Mouse (Mus musculus): ENCODE measurements around the gene Tnfrsf1a. TPM values are rescaled to one million over a fixed set of nuclear protein-coding genes. Genes with fewer than 3 reads are reported as not detected.

Tnfrsf1a gene
- polyA plus RNA-seq, 1 experiment from 2014 or later = 51.9 TPM

GRCm38 (mm10) chr6:125357334-125357733, 8.2 kb downstream of the Tnfrsf1a start:
- Histone ChIP-seq H3K9ac (no peak overlapping the region), H3K4me3 (no peak overlapping the region), H3K27me3 (peaks cover 16% of the 10 kb centered on the region; the same call in 1 of the 2 replicates), H3K27ac (no peak overlapping the region), H3K4me1 (peaks cover 37% of the 10 kb centered on the region), H3K36me3 (peaks cover 48% of the 10 kb centered on the region), H3K9me3 (no peaks in the 10 kb centered on the region), H3K4me2 (replicated peaks) (no peak overlapping the region)
- WGBS = 89% methylated on average over 15 of the region's 15 CpGs
- ATAC-seq (ENCODE audit: insufficient number of reproducible peaks, insufficient read depth, low FRiP score, low TSS enrichment) = no peak

GRCm38 (mm10) chr6:125359999-125360398, 10.8 kb downstream of the Tnfrsf1a start:
- WGBS = 54% methylated on average over 9 of the region's 9 CpGs
- peaks cover 51% of the 10 kb centered on the region for H3K36me3 ChIP-seq
- no peak overlapping the region for H3K9ac ChIP-seq
- no peaks in the 10 kb centered on the region for H3K9me3 ChIP-seq
- H3K4me2 ChIP-seq (replicated peaks) = no peak overlapping the region
- peaks cover 29% of the 10 kb centered on the region; the same call in 1 of the 2 replicates for H3K27me3 ChIP-seq
- H3K4me1 ChIP-seq = peaks cover 42% of the 10 kb centered on the region
- H3K4me3 ChIP-seq = no peak overlapping the region
- no peak overlapping the region for H3K27ac ChIP-seq
- ATAC-seq (ENCODE audit: insufficient number of reproducible peaks, insufficient read depth, low FRiP score, low TSS enrichment) = no peak

GRCm38 (mm10) chr6:125360846-125361245, 11.7 kb downstream of the Tnfrsf1a start:
- H3K27me3 ChIP-seq = peaks cover 29% of the 10 kb centered on the region; the same call in 1 of the 2 replicates
- H3K9ac ChIP-seq = no peak overlapping the region
- H3K4me2 ChIP-seq (replicated peaks) = 0 out of 2 replicates have a peak overlapping the region, but pooled peaks have one; percentile 1
- H3K4me1 ChIP-seq = peaks cover 33% of the 10 kb centered on the region
- H3K36me3 ChIP-seq = peaks cover 51% of the 10 kb centered on the region
- H3K9me3 ChIP-seq = no peaks in the 10 kb centered on the region
- no peak for ATAC-seq (ENCODE audit: insufficient number of reproducible peaks, insufficient read depth, low FRiP score, low TSS enrichment)
- H3K4me3 ChIP-seq = no peak overlapping the region
- 64% methylated on average over 9 of the region's 9 CpGs for WGBS
- no peak overlapping the region for H3K27ac ChIP-seq

- H3K4me2 ChIP-seq (replicated peaks) = 0 out of 2 replicates have a peak overlapping the region, but pooled peaks have one; percentile 1
- no peak overlapping the region for H3K4me3 ChIP-seq
- no peak overlapping the region for H3K9ac ChIP-seq
- no peak overlapping the region for H3K27ac ChIP-seq
- H3K36me3 ChIP-seq = peaks cover 51% of the 10 kb centered on the region
- no peaks in the 10 kb centered on the region for H3K9me3 ChIP-seq
- WGBS = 41% methylated on average over 38 of the region's 38 CpGs
- no peak for ATAC-seq (ENCODE audit: insufficient number of reproducible peaks, insufficient read depth, low FRiP score, low TSS enrichment)
- peaks cover 25% of the 10 kb centered on the region for H3K4me1 ChIP-seq
- H3K27me3 ChIP-seq = peaks cover 29% of the 10 kb centered on the region; the same call in 1 of the 2 replicates
These were observed 12.5 kb downstream of the Tnfrsf1a start for GRCm38 (mm10) chr6:125361467-125362291.

- Histone ChIP-seq H3K9me3 (no peaks in the 10 kb centered on the region), H3K27ac (no peak overlapping the region), H3K4me3 (no peak overlapping the region), H3K9ac (no peak overlapping the region), H3K4me1 (peaks cover 30% of the 10 kb centered on the region), H3K36me3 (peaks cover 41% of the 10 kb centered on the region), H3K4me2 (replicated peaks) (peak overlapping the region; percentile 38), H3K27me3 (peaks cover 29% of the 10 kb centered on the region; the same call in 1 of the 2 replicates)
- WGBS = 16% methylated on average over 15 of the region's 15 CpGs
- ATAC-seq (ENCODE audit: insufficient number of reproducible peaks, insufficient read depth, low FRiP score, low TSS enrichment) = no peak
These were observed 13.9 kb downstream of the Tnfrsf1a start for GRCm38 (mm10) chr6:125363021-125363420.

- Histone ChIP-seq H3K9ac (no peak overlapping the region), H3K27me3 (peaks cover 29% of the 10 kb centered on the region; the same call in 1 of the 2 replicates), H3K27ac (no peak overlapping the region), H3K4me2 (replicated peaks) (peak overlapping the region; percentile 38), H3K9me3 (no peaks in the 10 kb centered on the region), H3K4me3 (0 out of 2 replicates have a peak overlapping the region, but pooled peaks have one; percentile 9), H3K4me1 (peaks cover 33% of the 10 kb centered on the region), H3K36me3 (peaks cover 35% of the 10 kb centered on the region)
- ATAC-seq (ENCODE audit: insufficient number of reproducible peaks, insufficient read depth, low FRiP score, low TSS enrichment) = no peak
- WGBS = 9% methylated on average over 23 of the region's 23 CpGs
These were observed 14.5 kb downstream of the Tnfrsf1a start for GRCm38 (mm10) chr6:125363451-125364242.

- H3K4me2 ChIP-seq (replicated peaks) = no peak overlapping the region
- H3K9ac ChIP-seq = no peak overlapping the region
- 4% methylated on average over 8 of the region's 8 CpGs for WGBS
- H3K4me3 ChIP-seq = no peak overlapping the region
- peaks cover 29% of the 10 kb centered on the region; the same call in 1 of the 2 replicates for H3K27me3 ChIP-seq
- peaks cover 33% of the 10 kb centered on the region for H3K4me1 ChIP-seq
- H3K9me3 ChIP-seq = no peaks in the 10 kb centered on the region
- peaks cover 28% of the 10 kb centered on the region for H3K36me3 ChIP-seq
- no peak overlapping the region for H3K27ac ChIP-seq
- ATAC-seq (ENCODE audit: insufficient number of reproducible peaks, insufficient read depth, low FRiP score, low TSS enrichment) = no peak
These were observed 15.3 kb downstream of the Tnfrsf1a start for GRCm38 (mm10) chr6:125364448-125364847.

- Histone ChIP-seq H3K4me2 (replicated peaks) (no peak overlapping the region), H3K9ac (no peak overlapping the region), H3K4me3 (no peak overlapping the region), H3K27ac (no peak overlapping the region), H3K27me3 (peaks cover 27% of the 10 kb centered on the region; the same call in 1 of the 2 replicates), H3K36me3 (peaks cover 20% of the 10 kb centered on the region), H3K9me3 (no peaks in the 10 kb centered on the region), H3K4me1 (peaks cover 33% of the 10 kb centered on the region)
- WGBS = 85% methylated on average over 5 of the region's 5 CpGs
- no peak for ATAC-seq (ENCODE audit: insufficient number of reproducible peaks, insufficient read depth, low FRiP score, low TSS enrichment)
These were observed 16.4 kb downstream of the Tnfrsf1a start for GRCm38 (mm10) chr6:125365522-125365921.

GRCm38 (mm10) chr6:125366133-125366532, 17.0 kb downstream of the Tnfrsf1a start:
- ATAC-seq (ENCODE audit: insufficient number of reproducible peaks, insufficient read depth, low FRiP score, low TSS enrichment) = no peak
- peaks cover 33% of the 10 kb centered on the region for H3K4me1 ChIP-seq
- no peak overlapping the region for H3K4me2 ChIP-seq (replicated peaks)
- H3K27ac ChIP-seq = no peak overlapping the region
- no peaks in the 10 kb centered on the region for H3K9me3 ChIP-seq
- 72% methylated on average over 1 of the region's 1 CpGs for WGBS
- H3K4me3 ChIP-seq = no peak overlapping the region
- peaks cover 13% of the 10 kb centered on the region for H3K36me3 ChIP-seq
- peaks cover 24% of the 10 kb centered on the region; the same call in 1 of the 2 replicates for H3K27me3 ChIP-seq
- H3K9ac ChIP-seq = no peak overlapping the region

GRCm38 (mm10) chr6:125367758-125368371, 18.7 kb downstream of the Tnfrsf1a start:
- no peak overlapping the region for H3K4me2 ChIP-seq (replicated peaks)
- 55% methylated on average over 4 of the region's 4 CpGs for WGBS
- no peak overlapping the region for H3K4me3 ChIP-seq
- H3K9me3 ChIP-seq = no peaks in the 10 kb centered on the region
- H3K9ac ChIP-seq = no peak overlapping the region
- no peaks in the 10 kb centered on the region for H3K36me3 ChIP-seq
- no peak for ATAC-seq (ENCODE audit: insufficient number of reproducible peaks, insufficient read depth, low FRiP score, low TSS enrichment)
- H3K4me1 ChIP-seq = peaks cover 26% of the 10 kb centered on the region
- H3K27me3 ChIP-seq = peaks cover 10% of the 10 kb centered on the region; the same call in 1 of the 2 replicates
- H3K27ac ChIP-seq = peak overlapping the region; percentile 30; the same call in 1 of the 2 replicates

- 45% methylated on average over 6 of the region's 6 CpGs for WGBS
- Histone ChIP-seq H3K36me3 (no peaks in the 10 kb centered on the region), H3K27ac (no peak overlapping the region), H3K4me3 (no peak overlapping the region), H3K27me3 (peaks cover 57% of the 10 kb centered on the region), H3K9ac (no peak overlapping the region), H3K4me2 (replicated peaks) (no peak overlapping the region), H3K9me3 (no peaks in the 10 kb centered on the region), H3K4me1 (peaks cover 25% of the 10 kb centered on the region)
- no peak for ATAC-seq (ENCODE audit: insufficient number of reproducible peaks, insufficient read depth, low FRiP score, low TSS enrichment)
These were observed 27.9 kb downstream of the Tnfrsf1a start for GRCm38 (mm10) chr6:125377042-125377441.
